Mouse (Mus musculus) liver, embryonic 14.5 days (tissue): ENCODE measurements around the gene Tmc7.

Source experiments
- CTCF ChIP-seq: IDR thresholded peaks from 2 replicates; pipeline ENCODE4 v1.5.1; 2016; ENCODE audit warnings: antibody characterized with exemption, low read depth, control low read depth
- EP300 ChIP-seq: IDR thresholded peaks from 2 replicates; pipeline ENCODE4 v1.6.1; 2016; ENCODE audit warnings: antibody characterized with exemption, low read depth

DNA sequence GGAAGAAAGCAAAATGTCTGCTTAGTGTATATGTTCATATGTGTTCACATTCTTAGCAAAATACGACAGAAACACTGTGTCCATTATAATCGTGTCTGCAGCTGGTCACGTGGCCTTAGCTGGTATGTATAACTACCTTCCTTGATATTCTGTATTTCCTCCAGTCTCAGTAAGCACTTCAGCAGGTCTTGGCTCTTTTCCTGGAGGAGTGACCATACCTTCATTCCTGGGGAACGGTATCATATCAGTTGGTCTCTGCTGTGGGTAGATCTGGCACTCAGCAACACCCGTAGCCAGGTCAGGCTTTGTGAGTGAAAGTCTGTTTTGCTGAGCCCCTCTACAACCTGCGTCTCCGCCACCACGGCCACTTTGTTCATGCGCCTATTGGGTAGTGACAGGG lies 90.6 kb downstream of the Tmc7 start:
- TF ChIP-seq CTCF (no peak), EP300 (no peak)
